Mouse (Mus musculus): ENCODE results near the gene Ptpn11. TPM values are rescaled to one million over a fixed set of nuclear protein-coding genes. Genes with fewer than 3 reads are reported as not detected.

Ptpn11 gene
- polyA plus RNA-seq, 1 experiment from 2014 or later: 23.3 TPM

DNA sequence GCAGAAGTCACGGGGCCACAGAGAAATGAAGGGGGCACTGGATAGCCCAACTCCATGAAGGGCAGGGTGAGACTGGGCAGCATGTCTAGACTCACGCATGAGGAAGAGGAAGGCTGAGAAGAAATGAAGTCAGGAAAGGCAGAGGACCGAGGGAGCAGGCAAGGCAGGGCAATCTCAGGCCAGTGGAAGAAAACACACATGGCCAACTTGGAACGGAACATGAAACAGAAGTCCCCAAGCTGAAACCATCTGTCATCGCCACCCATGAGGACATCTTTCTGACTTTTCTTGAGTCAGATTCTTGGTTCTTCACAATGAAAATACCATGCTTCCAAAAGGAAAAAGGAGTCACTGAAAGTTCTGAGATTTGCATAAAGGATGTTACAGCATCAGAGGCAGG is 33.7 kb downstream of the Ptpn11 start:
- H3K27ac ChIP-seq (ENCODE audit: low read depth, low read length): no peak overlapping the region
- no peak overlapping the region for H3K9ac ChIP-seq (ENCODE audit: low read length)
- WGBS: 93% methylated on average over 5 of the region's 5 CpGs
- DNase-seq (ENCODE audit: low spot score): no peak
- no peaks in the 10 kb centered on the region for H3K9me3 ChIP-seq (ENCODE audit: control insufficient read depth, low read length)
- ATAC-seq (ENCODE audit: insufficient read depth, low FRiP score, low TSS enrichment): no peak
- H3K36me3 ChIP-seq (ENCODE audit: control insufficient read depth, insufficient read depth, low read length): peaks cover 12% of the 10 kb centered on the region
- H3K4me3 ChIP-seq (ENCODE audit: low read depth, low read length): no peak overlapping the region
- no peaks in the 10 kb centered on the region for H3K27me3 ChIP-seq (ENCODE audit: control insufficient read depth, insufficient read depth, low read length)
- H3K4me2 ChIP-seq (ENCODE audit: low read depth): no peak overlapping the region
- H3K4me1 ChIP-seq (ENCODE audit: control insufficient read depth, insufficient read depth, low read length): no peaks in the 10 kb centered on the region

DNA sequence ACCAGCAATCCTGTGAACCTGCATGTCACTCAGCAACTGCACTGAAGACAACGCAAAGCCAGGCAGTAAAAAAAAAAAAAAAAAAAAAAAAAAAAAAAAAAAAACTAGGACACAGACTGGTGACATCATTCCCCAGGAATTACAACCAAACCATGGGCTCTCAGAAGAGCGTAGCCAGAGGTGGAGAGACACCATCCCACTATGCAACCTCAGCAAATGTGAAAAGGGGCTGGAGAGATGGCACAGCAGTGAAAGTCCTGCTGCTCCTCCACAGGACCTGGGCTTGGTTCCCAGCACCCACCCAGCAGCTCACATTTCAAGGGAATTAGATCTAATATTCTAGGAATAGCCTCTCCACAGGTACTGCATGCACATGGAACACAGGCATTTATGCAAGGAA is 34.2 kb downstream of the Ptpn11 start:
- DNase-seq (ENCODE audit: low spot score) (no peak), ATAC-seq (ENCODE audit: insufficient read depth, low FRiP score, low TSS enrichment) (no peak)
- Histone ChIP-seq H3K27me3 (ENCODE audit: control insufficient read depth, insufficient read depth, low read length) (no peaks in the 10 kb centered on the region), H3K36me3 (ENCODE audit: control insufficient read depth, insufficient read depth, low read length) (peaks cover 12% of the 10 kb centered on the region), H3K27ac (ENCODE audit: low read depth, low read length) (no peak overlapping the region), H3K4me3 (ENCODE audit: low read depth, low read length) (no peak overlapping the region), H3K4me2 (ENCODE audit: low read depth) (no peak overlapping the region), H3K9ac (ENCODE audit: low read length) (no peak overlapping the region), H3K9me3 (ENCODE audit: control insufficient read depth, low read length) (no peaks in the 10 kb centered on the region), H3K4me1 (ENCODE audit: control insufficient read depth, insufficient read depth, low read length) (no peaks in the 10 kb centered on the region)
- 81% methylated on average over 2 of the region's 2 CpGs for WGBS

GRCm38 (mm10) chr5:121156121-121156520 is 35.1 kb downstream of the Ptpn11 start:
- 92% methylated on average over 4 of the region's 4 CpGs for WGBS
- peaks cover 12% of the 10 kb centered on the region for H3K36me3 ChIP-seq (ENCODE audit: control insufficient read depth, insufficient read depth, low read length)

GRCm38 (mm10) chr5:121150684-121151083 is 40.5 kb downstream of the Ptpn11 start:
- Histone ChIP-seq H3K4me1 (ENCODE audit: control insufficient read depth, insufficient read depth, low read length) (no peaks in the 10 kb centered on the region), H3K27me3 (ENCODE audit: control insufficient read depth, insufficient read depth, low read length) (no peaks in the 10 kb centered on the region), H3K9me3 (ENCODE audit: control insufficient read depth, low read length) (no peaks in the 10 kb centered on the region), H3K27ac (ENCODE audit: low read depth, low read length) (no peak overlapping the region), H3K9ac (ENCODE audit: low read length) (no peak overlapping the region), H3K36me3 (ENCODE audit: control insufficient read depth, insufficient read depth, low read length) (peaks cover 17% of the 10 kb centered on the region), H3K4me3 (ENCODE audit: low read depth, low read length) (no peak overlapping the region), H3K4me2 (ENCODE audit: low read depth) (no peak overlapping the region)
- 88% methylated on average over 4 of the region's 4 CpGs for WGBS
- DNase-seq (ENCODE audit: low spot score) (no peak), ATAC-seq (ENCODE audit: insufficient read depth, low FRiP score, low TSS enrichment) (no peak)

More at GRCm38 (mm10) chr5:121156121-121156520, 35.1 kb downstream of the Ptpn11 start:
- Histone ChIP-seq H3K4me1 (ENCODE audit: control insufficient read depth, insufficient read depth, low read length) (no peaks in the 10 kb centered on the region), H3K9ac (ENCODE audit: low read length) (no peak overlapping the region), H3K27me3 (ENCODE audit: control insufficient read depth, insufficient read depth, low read length) (no peaks in the 10 kb centered on the region), H3K9me3 (ENCODE audit: control insufficient read depth, low read length) (no peaks in the 10 kb centered on the region), H3K4me2 (ENCODE audit: low read depth) (no peak overlapping the region), H3K4me3 (ENCODE audit: low read depth, low read length) (no peak overlapping the region), H3K27ac (ENCODE audit: low read depth, low read length) (no peak overlapping the region)
- DNase-seq (ENCODE audit: low spot score) (no peak), ATAC-seq (ENCODE audit: insufficient read depth, low FRiP score, low TSS enrichment) (no peak)

- H3K9me3 ChIP-seq (ENCODE audit: control insufficient read depth, low read length): no peaks in the 10 kb centered on the region
- H3K4me1 ChIP-seq (ENCODE audit: control insufficient read depth, insufficient read depth, low read length): no peaks in the 10 kb centered on the region
- no peak overlapping the region for H3K27ac ChIP-seq (ENCODE audit: low read depth, low read length)
- no peaks in the 10 kb centered on the region for H3K27me3 ChIP-seq (ENCODE audit: control insufficient read depth, insufficient read depth, low read length)
- no peak overlapping the region for H3K4me2 ChIP-seq (ENCODE audit: low read depth)
- no peak overlapping the region for H3K9ac ChIP-seq (ENCODE audit: low read length)
- DNase-seq (ENCODE audit: low spot score): no peak
- no peak for ATAC-seq (ENCODE audit: insufficient read depth, low FRiP score, low TSS enrichment)
- H3K4me3 ChIP-seq (ENCODE audit: low read depth, low read length): no peak overlapping the region
- H3K36me3 ChIP-seq (ENCODE audit: control insufficient read depth, insufficient read depth, low read length): peaks cover 14% of the 10 kb centered on the region
- WGBS: 86% methylated on average over 1 of the region's 1 CpGs
Measured at GRCm38 (mm10) chr5:121149246-121149645, 42.0 kb downstream of the Ptpn11 start.

DNA sequence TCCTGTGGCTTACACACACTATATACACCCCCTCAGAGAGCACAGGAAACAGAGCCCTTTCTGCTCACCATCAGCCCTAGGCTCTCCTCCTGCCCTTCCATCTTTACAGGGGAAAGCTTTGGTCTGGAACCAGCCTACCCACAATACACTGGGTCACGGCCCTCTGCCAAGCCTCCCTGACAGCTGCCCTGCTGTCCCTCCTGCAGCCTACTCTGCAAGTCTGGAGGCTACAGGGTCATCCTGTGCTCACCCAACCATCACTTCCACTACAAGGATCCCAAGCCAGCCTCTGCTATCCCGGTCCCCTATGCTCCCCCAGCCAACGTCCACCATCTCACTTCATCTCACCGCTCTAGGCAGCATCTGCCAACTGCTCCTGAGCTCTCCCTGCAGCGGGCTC is 44.9 kb downstream of the Ptpn11 start:
- no peak overlapping the region for H3K9ac ChIP-seq (ENCODE audit: low read length)
- DNase-seq (ENCODE audit: low spot score) (no peak), ATAC-seq (ENCODE audit: insufficient read depth, low FRiP score, low TSS enrichment) (no peak)
- H3K27ac ChIP-seq (ENCODE audit: low read depth, low read length): no peak overlapping the region
- H3K4me3 ChIP-seq (ENCODE audit: low read depth, low read length): no peak overlapping the region
- H3K36me3 ChIP-seq (ENCODE audit: control insufficient read depth, insufficient read depth, low read length): peaks cover 18% of the 10 kb centered on the region
- no peak overlapping the region for H3K4me2 ChIP-seq (ENCODE audit: low read depth)
- WGBS: 94% methylated on average over 5 of the region's 5 CpGs
- H3K9me3 ChIP-seq (ENCODE audit: control insufficient read depth, low read length): no peaks in the 10 kb centered on the region
- no peaks in the 10 kb centered on the region for H3K4me1 ChIP-seq (ENCODE audit: control insufficient read depth, insufficient read depth, low read length)
- H3K27me3 ChIP-seq (ENCODE audit: control insufficient read depth, insufficient read depth, low read length): no peaks in the 10 kb centered on the region

DNA sequence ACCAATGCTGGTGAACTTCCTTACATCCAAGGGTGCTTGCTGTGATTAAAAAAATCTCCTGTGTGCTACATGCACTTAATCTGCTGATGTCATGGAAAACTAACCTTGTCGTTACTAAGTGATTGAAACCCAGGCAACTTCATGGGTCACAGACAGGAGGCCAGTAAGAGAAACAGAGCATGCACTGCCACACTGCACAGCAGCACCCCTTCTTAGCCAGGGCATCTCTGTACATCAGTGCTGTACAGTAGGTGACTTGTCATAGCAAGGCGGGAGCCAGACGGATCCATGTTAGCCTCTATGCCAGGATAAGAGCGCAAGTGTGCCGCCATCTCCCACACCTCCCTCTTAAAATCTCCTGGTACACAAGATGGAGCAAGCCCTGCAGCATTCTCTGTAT is 45.6 kb downstream of the Ptpn11 start:
- peaks cover 16% of the 10 kb centered on the region for H3K36me3 ChIP-seq (ENCODE audit: control insufficient read depth, insufficient read depth, low read length)
- no peak overlapping the region for H3K27ac ChIP-seq (ENCODE audit: low read depth, low read length)
- WGBS: 89% methylated on average over 5 of the region's 5 CpGs
- no peak overlapping the region for H3K4me2 ChIP-seq (ENCODE audit: low read depth)
- no peak overlapping the region for H3K9ac ChIP-seq (ENCODE audit: low read length)
- no peak for DNase-seq (ENCODE audit: low spot score)
- no peak for ATAC-seq (ENCODE audit: insufficient read depth, low FRiP score, low TSS enrichment)
- H3K9me3 ChIP-seq (ENCODE audit: control insufficient read depth, low read length): no peaks in the 10 kb centered on the region
- H3K27me3 ChIP-seq (ENCODE audit: control insufficient read depth, insufficient read depth, low read length): no peaks in the 10 kb centered on the region
- H3K4me1 ChIP-seq (ENCODE audit: control insufficient read depth, insufficient read depth, low read length): no peaks in the 10 kb centered on the region
- H3K4me3 ChIP-seq (ENCODE audit: low read depth, low read length): no peak overlapping the region

GRCm38 (mm10) chr5:121144441-121145238 is 46.6 kb downstream of the Ptpn11 start:
- WGBS: 92% methylated on average over 13 of the region's 13 CpGs

GRCm38 (mm10) chr5:121142431-121143119 is 48.6 kb downstream of the Ptpn11 start:
- H3K4me2 ChIP-seq (ENCODE audit: low read depth): no peak overlapping the region
- DNase-seq (ENCODE audit: low spot score) (no peak), ATAC-seq (ENCODE audit: insufficient read depth, low FRiP score, low TSS enrichment) (no peak)
- H3K27ac ChIP-seq (ENCODE audit: low read depth, low read length): no peak overlapping the region
- H3K4me1 ChIP-seq (ENCODE audit: control insufficient read depth, insufficient read depth, low read length): no peaks in the 10 kb centered on the region
- no peaks in the 10 kb centered on the region for H3K27me3 ChIP-seq (ENCODE audit: control insufficient read depth, insufficient read depth, low read length)
- H3K4me3 ChIP-seq (ENCODE audit: low read depth, low read length): no peak overlapping the region
- no peaks in the 10 kb centered on the region for H3K9me3 ChIP-seq (ENCODE audit: control insufficient read depth, low read length)
- H3K9ac ChIP-seq (ENCODE audit: low read length): no peak overlapping the region
- 0 out of 2 replicates have a peak, but pooled peaks cover 8% of the 10 kb centered on the region for H3K36me3 ChIP-seq (ENCODE audit: control insufficient read depth, insufficient read depth, low read length)
- 90% methylated on average over 14 of the region's 14 CpGs for WGBS

More at GRCm38 (mm10) chr5:121144441-121145238, 46.6 kb downstream of the Ptpn11 start:
- H3K9me3 ChIP-seq (ENCODE audit: control insufficient read depth, low read length): no peaks in the 10 kb centered on the region
- H3K9ac ChIP-seq (ENCODE audit: low read length): no peak overlapping the region
- no peaks in the 10 kb centered on the region for H3K4me1 ChIP-seq (ENCODE audit: control insufficient read depth, insufficient read depth, low read length)
- H3K27me3 ChIP-seq (ENCODE audit: control insufficient read depth, insufficient read depth, low read length): no peaks in the 10 kb centered on the region
- H3K4me2 ChIP-seq (ENCODE audit: low read depth): no peak overlapping the region
- ATAC-seq (ENCODE audit: insufficient read depth, low FRiP score, low TSS enrichment) (no peak), DNase-seq (ENCODE audit: low spot score) (no peak)
- H3K4me3 ChIP-seq (ENCODE audit: low read depth, low read length): no peak overlapping the region
- H3K27ac ChIP-seq (ENCODE audit: low read depth, low read length): no peak overlapping the region
- peaks cover 16% of the 10 kb centered on the region for H3K36me3 ChIP-seq (ENCODE audit: control insufficient read depth, insufficient read depth, low read length)

All from neural tube, embryonic 11.5 days (tissue).